In genomic region chr12:80522006-80522405, GRCm38 (mm10) we compare ENCODE assay signal across 10 mouse cellular contexts. TPM values are rescaled to one million over a fixed set of nuclear protein-coding genes. Genes with fewer than 3 reads are reported as not detected.
DNase-seq lines count a peak whose midpoint lies in the region; ATAC-seq and TF ChIP-seq lines count a peak whose summit lies in the region.
"Had no signal": no experiment of that assay in that cellular context is flagged by ENCODE, and none has a peak within 500 bp of the region (broad histone marks: within the 10 kb centered on the region; RNA-seq: fewer than 3 reads in every experiment).

No protein-coding gene starts in this region.

- peaks cover 36% of the 10 kb centered on the region for H3K27me3 ChIP-seq in lung, embryonic 16.5 days (ENCODE audit: control insufficient read depth, insufficient read depth, low read depth, low read length)
- H3K27me3 ChIP-seq in forebrain, postnatal 0 days (ENCODE audit: insufficient read depth, low read length), result no peaks in the 10 kb centered on the region
- H3K27me3 ChIP-seq in thymus, adult 2 months (ENCODE audit: control insufficient read depth, insufficient read depth, low read length), result peaks cover 5% of the 10 kb centered on the region; the same call in 1 of the 2 replicates

- H3K4me2 ChIP-seq in lung, embryonic 16.5 days (ENCODE audit: low read depth, low read length), result no peak overlapping the region
- no peak overlapping the region for H3K4me2 ChIP-seq in forebrain, postnatal 0 days (ENCODE audit: low read depth)

- peak; percentile 29 for DNase-seq in embryo, embryonic 10.5 days (ENCODE audit: low spot score)
- DNase-seq in embryo, embryonic 11 days, result no peak
- DNase-seq in lung, postnatal 14 days, result no peak
- DNase-seq in forebrain, postnatal 0 days, result peak; percentile 35
- DNase-seq in lung, postnatal 4 days, result peak; percentile 27 to 53
- DNase-seq in adrenal gland, adult 2 months, result no peak
- DNase-seq in thymus, adult 2 months, result no peak

- no peak overlapping the region for H3K4me3 ChIP-seq in lung, embryonic 16.5 days (ENCODE audit: low read length)
- no peak overlapping the region for H3K4me3 ChIP-seq in forebrain, postnatal 0 days (ENCODE audit: low read depth, low read length)
- no peak overlapping the region for H3K4me3 ChIP-seq in thymus, adult 2 months (ENCODE audit: control insufficient read depth, insufficient read depth, low read length)

- no peaks in the 10 kb centered on the region for H3K9me3 ChIP-seq in lung, embryonic 16.5 days (ENCODE audit: control insufficient read depth, low read length)
- H3K9me3 ChIP-seq in forebrain, postnatal 0 days (ENCODE audit: low read length), result no peaks in the 10 kb centered on the region

- 49% methylated on average over 3 of the region's 3 CpGs for WGBS in lung, embryonic 16.5 days
- 52% methylated on average over 3 of the region's 3 CpGs for WGBS in forebrain, postnatal 0 days
- WGBS in thymus, adult 2 months, result 84% methylated on average over 3 of the region's 3 CpGs

- H3K9ac ChIP-seq in lung, embryonic 16.5 days (ENCODE audit: low read length), result no peak overlapping the region
- no peak overlapping the region for H3K9ac ChIP-seq in forebrain, postnatal 0 days

- H3K4me1 ChIP-seq in lung, embryonic 16.5 days (replicated peaks; ENCODE audit: control insufficient read depth, insufficient read depth, low read length), result peaks cover 18% of the 10 kb centered on the region
- peaks cover 5% of the 10 kb centered on the region; the same call in 1 of the 2 replicates for H3K4me1 ChIP-seq in forebrain, postnatal 0 days (ENCODE audit: insufficient read depth)
- 0 out of 2 replicates have a peak, but pooled peaks cover 2% of the 10 kb centered on the region for H3K4me1 ChIP-seq in thymus, adult 2 months (replicated peaks; ENCODE audit: control insufficient read depth, insufficient read depth, low read length)

- peak overlapping the region; percentile 15 for H3K27ac ChIP-seq in lung, embryonic 16.5 days (ENCODE audit: low read length)
- no peak overlapping the region for H3K27ac ChIP-seq in forebrain, postnatal 0 days (ENCODE audit: low read depth, low read length)
- H3K27ac ChIP-seq in thymus, adult 2 months (ENCODE audit: control insufficient read depth, insufficient read depth, low read length), result no peak overlapping the region

- no peaks in the 10 kb centered on the region for H3K36me3 ChIP-seq in lung, embryonic 16.5 days (ENCODE audit: control insufficient read depth, insufficient read depth, low read length)
- no peaks in the 10 kb centered on the region for H3K36me3 ChIP-seq in forebrain, postnatal 0 days (ENCODE audit: insufficient read depth)
- H3K36me3 ChIP-seq in thymus, adult 2 months (ENCODE audit: control insufficient read depth, insufficient read depth, low read length), result no peaks in the 10 kb centered on the region

- no peak for TF ChIP-seq POLR2A in thymus, adult 2 months (IDR thresholded peaks at IDR 0.05; ENCODE audit: control insufficient read depth, extremely low read depth, insufficient read depth, low read length, poor library complexity)

- ATAC-seq in lung, embryonic 16.5 days (ENCODE audit: low read depth), result no peak
- no peak; the same call in 1 of the 2 replicates for ATAC-seq in forebrain, postnatal 0 days
- ATAC-seq: Patski had no signal

- TF ChIP-seq CTCF in forebrain, postnatal 0 days (IDR thresholded peaks at IDR 0.05; ENCODE audit: low read depth), result no peak
- no peak for TF ChIP-seq CTCF in thymus, adult 2 months (IDR thresholded peaks at IDR 0.05; ENCODE audit: borderline replicate concordance, control insufficient read depth, extremely low read depth, insufficient read depth, low read length, poor library complexity)

RNA-seq across cellular contexts. Expression of gene Galnt16, which starts 3.9 kb away (rescaled TPM):
- 13.0 and 13.4 TPM in 2 replicates for polyA plus RNA-seq in lung, embryonic 16.5 days (2015; fragmentation: Nextera tagmentation; extraction: Ambion mirVana)
- 44.1 and 65.1 TPM in 2 replicates for total RNA-seq in forebrain, postnatal 0 days (2014; rRNA removed)
- polyA plus RNA-seq in forebrain, postnatal 0 days (2015; fragmentation: Nextera tagmentation; extraction: Ambion mirVana), result 19.3 and 28.2 TPM in 2 replicates
- total RNA-seq in adrenal gland, adult 2 months (2021), result 1 to 10 TPM; 6.7 to 9.3 TPM
- 4.0 and 6.3 TPM in 2 replicates for polyA plus RNA-seq in adrenal gland, adult 2 months (2012; rRNA removed)
- 0.98 and 1.1 TPM in 2 replicates for polyA plus RNA-seq in thymus, adult 2 months (2012; rRNA removed)
- total RNA-seq: neutrophil, adult 5-6 weeks had no signal

RNA-seq across cellular contexts. Expression of gene Exd2, which starts 59.1 kb away (rescaled TPM):
- polyA plus RNA-seq in lung, embryonic 16.5 days (2015; fragmentation: Nextera tagmentation; extraction: Ambion mirVana), result 29.6 and 30.7 TPM in 2 replicates
- total RNA-seq in forebrain, postnatal 0 days (2014; rRNA removed), result 35.4 and 42.0 TPM in 2 replicates
- 27.3 and 32.2 TPM in 2 replicates for polyA plus RNA-seq in forebrain, postnatal 0 days (2015; fragmentation: Nextera tagmentation; extraction: Ambion mirVana)
- total RNA-seq in adrenal gland, adult 2 months (2021), result 10 to 100 TPM; 16.3 to 20.5 TPM
- 7.1 and 7.8 TPM in 2 replicates for polyA plus RNA-seq in adrenal gland, adult 2 months (2012; rRNA removed)
- 18.7 and 19.6 TPM in 2 replicates for polyA plus RNA-seq in thymus, adult 2 months (2012; rRNA removed)

Comparison
In these comparisons a context has a peak if more than half of its experiments do, and no peak if none do; other contexts are left out.
1. DNase-seq: peak in embryo, embryonic 10.5 days (single experiment), forebrain, postnatal 0 days (single experiment) and lung, postnatal 4 days (2 of 2); none in embryo, embryonic 11 days (single experiment), lung, postnatal 14 days (single experiment), adrenal gland, adult 2 months (single experiment) and thymus, adult 2 months (single experiment).